Mouse (Mus musculus): ENCODE results near the gene Apbb2. TPM values are rescaled to one million over a fixed set of nuclear protein-coding genes. Genes with fewer than 3 reads are reported as not detected.

Apbb2 gene
- polyA plus RNA-seq, 1 experiment from 2014 or later, result 39.3 TPM

- no peak for ATAC-seq (replicated peaks; ENCODE audit: low FRiP score, low TSS enrichment, low read depth)
- WGBS, result 60% methylated on average over 3 of the region's 3 CpGs
- H3K4me2 ChIP-seq (ENCODE audit: low read length), result no peak overlapping the region
Observed at GRCm38 (mm10) chr5:66353876-66354275, 264.7 kb downstream of the Apbb2 start.

GRCm38 (mm10) chr5:66351836-66352390 is 266.7 kb downstream of the Apbb2 start:
- ATAC-seq (replicated peaks; ENCODE audit: low FRiP score, low TSS enrichment, low read depth) (no peak), DNase-seq (ENCODE audit: low spot score) (no peak)
- H3K27me3 ChIP-seq (replicated peaks; ENCODE audit: control insufficient read depth, insufficient read depth, low read length), result no peaks in the 10 kb centered on the region
- 88% methylated on average over 7 of the region's 7 CpGs for WGBS
- H3K27ac ChIP-seq (ENCODE audit: low read depth), result no peak overlapping the region
- 0 out of 2 replicates have a peak, but pooled peaks cover 3% of the 10 kb centered on the region for H3K9me3 ChIP-seq (ENCODE audit: control insufficient read depth, low read length)
- H3K4me1 ChIP-seq (replicated peaks; ENCODE audit: control insufficient read depth, insufficient read depth, low read length), result no peaks in the 10 kb centered on the region; the same call in none of the 2 replicates
- H3K36me3 ChIP-seq (ENCODE audit: control insufficient read depth, insufficient read depth, low read length), result no peaks in the 10 kb centered on the region
- H3K9ac ChIP-seq (ENCODE audit: low read length), result no peak overlapping the region
- H3K4me3 ChIP-seq (ENCODE audit: low read depth, low read length), result no peak overlapping the region
- no peak overlapping the region for H3K4me2 ChIP-seq (ENCODE audit: low read length)

More at GRCm38 (mm10) chr5:66353876-66354275, 264.7 kb downstream of the Apbb2 start:
- DNase-seq (ENCODE audit: low spot score), result no peak
- H3K9me3 ChIP-seq (ENCODE audit: control insufficient read depth, low read length), result 0 out of 2 replicates have a peak, but pooled peaks cover 3% of the 10 kb centered on the region
- H3K4me1 ChIP-seq (replicated peaks; ENCODE audit: control insufficient read depth, insufficient read depth, low read length), result no peaks in the 10 kb centered on the region; the same call in 1 of the 2 replicates
- no peaks in the 10 kb centered on the region for H3K36me3 ChIP-seq (ENCODE audit: control insufficient read depth, insufficient read depth, low read length)
- H3K4me3 ChIP-seq (ENCODE audit: low read depth, low read length), result no peak overlapping the region
- no peaks in the 10 kb centered on the region for H3K27me3 ChIP-seq (replicated peaks; ENCODE audit: control insufficient read depth, insufficient read depth, low read length)
- no peak overlapping the region for H3K9ac ChIP-seq (ENCODE audit: low read length)
- no peak overlapping the region for H3K27ac ChIP-seq (ENCODE audit: low read depth)

DNA sequence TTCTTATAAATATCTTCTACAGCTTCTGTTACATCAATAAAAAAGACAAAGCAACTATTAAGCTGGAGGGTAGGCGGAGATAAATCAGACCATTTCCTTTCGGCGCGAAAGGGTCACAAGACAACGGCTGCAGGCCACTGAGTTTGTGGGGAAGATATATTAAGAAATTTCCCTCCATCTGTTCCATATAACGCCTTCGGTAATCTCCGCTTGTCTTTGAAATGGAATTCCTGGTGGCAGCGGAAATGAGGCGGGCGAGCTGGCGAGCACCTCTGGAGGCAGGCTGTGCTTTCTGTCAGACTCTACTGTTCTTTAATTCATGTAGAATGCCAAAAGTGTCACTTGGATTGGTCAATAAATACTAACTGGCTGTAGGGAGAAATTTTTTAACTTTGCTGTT is 267.5 kb downstream of the Apbb2 start:
- no peaks in the 10 kb centered on the region; the same call in none of the 2 replicates for H3K4me1 ChIP-seq (replicated peaks; ENCODE audit: control insufficient read depth, insufficient read depth, low read length)
- 0 out of 2 replicates have a peak, but pooled peaks cover 3% of the 10 kb centered on the region for H3K9me3 ChIP-seq (ENCODE audit: control insufficient read depth, low read length)
- H3K9ac ChIP-seq (ENCODE audit: low read length), result no peak overlapping the region
- DNase-seq (ENCODE audit: low spot score), result no peak
- no peak overlapping the region for H3K4me3 ChIP-seq (ENCODE audit: low read depth, low read length)
- H3K27ac ChIP-seq (ENCODE audit: low read depth), result no peak overlapping the region
- no peaks in the 10 kb centered on the region for H3K36me3 ChIP-seq (ENCODE audit: control insufficient read depth, insufficient read depth, low read length)
- H3K4me2 ChIP-seq (ENCODE audit: low read length), result no peak overlapping the region
- no peaks in the 10 kb centered on the region for H3K27me3 ChIP-seq (replicated peaks; ENCODE audit: control insufficient read depth, insufficient read depth, low read length)
- 59% methylated on average over 12 of the region's 12 CpGs for WGBS
- no peak for ATAC-seq (replicated peaks; ENCODE audit: low FRiP score, low TSS enrichment, low read depth)

- no peaks in the 10 kb centered on the region for H3K36me3 ChIP-seq (ENCODE audit: control insufficient read depth, insufficient read depth, low read length)
- no peak overlapping the region for H3K27ac ChIP-seq (ENCODE audit: low read depth)
- H3K9ac ChIP-seq (ENCODE audit: low read length), result no peak overlapping the region
- 0 out of 2 replicates have a peak, but pooled peaks cover 1% of the 10 kb centered on the region for H3K9me3 ChIP-seq (ENCODE audit: control insufficient read depth, low read length)
- no peak overlapping the region for H3K4me2 ChIP-seq (ENCODE audit: low read length)
- no peak overlapping the region for H3K4me3 ChIP-seq (ENCODE audit: low read depth, low read length)
- DNase-seq (ENCODE audit: low spot score), result no peak
- ATAC-seq (replicated peaks; ENCODE audit: low FRiP score, low TSS enrichment, low read depth), result no peak
- H3K27me3 ChIP-seq (replicated peaks; ENCODE audit: control insufficient read depth, insufficient read depth, low read length), result no peaks in the 10 kb centered on the region
- H3K4me1 ChIP-seq (replicated peaks; ENCODE audit: control insufficient read depth, insufficient read depth, low read length), result no peaks in the 10 kb centered on the region; the same call in none of the 2 replicates
- WGBS, result 68% methylated on average over 6 of the region's 6 CpGs
Observed at GRCm38 (mm10) chr5:66350611-66351010, 268.0 kb downstream of the Apbb2 start.

DNA sequence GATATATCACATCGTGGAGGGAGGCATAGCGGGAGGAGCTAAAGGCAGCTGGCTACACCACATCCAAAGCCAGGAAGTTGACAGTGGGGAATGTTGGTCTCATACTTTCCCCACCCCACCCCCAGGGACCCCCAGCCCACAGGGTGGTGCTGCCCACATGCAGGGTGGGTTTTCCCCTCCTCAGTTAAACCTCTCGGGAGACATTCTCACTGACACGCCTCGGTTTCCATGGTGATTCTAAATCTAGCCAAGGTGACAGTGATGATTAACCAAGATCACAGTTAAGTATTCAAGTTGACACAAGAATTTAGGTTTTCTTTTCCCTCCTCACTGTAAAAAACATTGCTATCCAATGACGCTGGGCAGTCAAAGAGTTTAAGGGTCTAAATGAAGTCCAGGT is 270.2 kb downstream of the Apbb2 start:
- Histone ChIP-seq H3K36me3 (ENCODE audit: control insufficient read depth, insufficient read depth, low read length) (no peaks in the 10 kb centered on the region), H3K4me3 (ENCODE audit: low read depth, low read length) (no peak overlapping the region), H3K9me3 (ENCODE audit: control insufficient read depth, low read length) (no peaks in the 10 kb centered on the region), H3K27ac (ENCODE audit: low read depth) (no peak overlapping the region), H3K9ac (ENCODE audit: low read length) (no peak overlapping the region), H3K4me1 (replicated peaks; ENCODE audit: control insufficient read depth, insufficient read depth, low read length) (peaks cover 6% of the 10 kb centered on the region), H3K27me3 (replicated peaks; ENCODE audit: control insufficient read depth, insufficient read depth, low read length) (no peaks in the 10 kb centered on the region), H3K4me2 (ENCODE audit: low read length) (no peak overlapping the region)
- no peak for ATAC-seq (replicated peaks; ENCODE audit: low FRiP score, low TSS enrichment, low read depth)
- no peak for DNase-seq (ENCODE audit: low spot score)
- WGBS, result 78% methylated on average over 6 of the region's 6 CpGs

DNA sequence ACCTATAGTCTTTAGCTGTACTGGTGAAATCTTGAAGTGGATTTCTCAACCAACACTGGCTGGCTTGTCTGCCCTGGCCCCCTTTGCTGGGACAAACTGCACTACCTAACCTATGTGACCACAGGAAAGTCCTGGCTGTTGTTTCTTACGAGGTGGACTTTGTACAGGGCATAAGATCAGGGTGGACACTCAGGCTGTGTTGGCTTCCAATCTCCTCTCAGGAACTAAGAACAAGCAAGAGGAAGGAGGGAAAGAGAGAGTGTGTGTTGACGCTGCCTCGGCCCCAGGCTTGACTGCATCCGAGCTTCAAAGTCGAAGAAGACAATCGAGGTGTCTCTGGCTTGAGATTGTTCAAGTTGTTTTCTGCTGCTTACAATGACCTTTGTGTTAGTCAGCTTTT is 271.8 kb downstream of the Apbb2 start:
- 87% methylated on average over 6 of the region's 6 CpGs for WGBS

GRCm38 (mm10) chr5:66345140-66345539 is 273.4 kb downstream of the Apbb2 start:
- Histone ChIP-seq H3K27ac (ENCODE audit: low read depth) (no peak overlapping the region), H3K9ac (ENCODE audit: low read length) (no peak overlapping the region), H3K9me3 (ENCODE audit: control insufficient read depth, low read length) (no peaks in the 10 kb centered on the region), H3K36me3 (ENCODE audit: control insufficient read depth, insufficient read depth, low read length) (no peaks in the 10 kb centered on the region), H3K4me2 (ENCODE audit: low read length) (no peak overlapping the region), H3K27me3 (replicated peaks; ENCODE audit: control insufficient read depth, insufficient read depth, low read length) (no peaks in the 10 kb centered on the region), H3K4me1 (replicated peaks; ENCODE audit: control insufficient read depth, insufficient read depth, low read length) (peaks cover 6% of the 10 kb centered on the region), H3K4me3 (ENCODE audit: low read depth, low read length) (no peak overlapping the region)
- DNase-seq (ENCODE audit: low spot score) (no peak), ATAC-seq (replicated peaks; ENCODE audit: low FRiP score, low TSS enrichment, low read depth) (no peak)
- WGBS, result 41% methylated on average over 3 of the region's 3 CpGs

More for the DNA sequence above, 271.8 kb downstream of the Apbb2 start:
- Histone ChIP-seq H3K27me3 (replicated peaks; ENCODE audit: control insufficient read depth, insufficient read depth, low read length) (no peaks in the 10 kb centered on the region), H3K4me2 (ENCODE audit: low read length) (no peak overlapping the region), H3K27ac (ENCODE audit: low read depth) (no peak overlapping the region), H3K9ac (ENCODE audit: low read length) (no peak overlapping the region), H3K9me3 (ENCODE audit: control insufficient read depth, low read length) (no peaks in the 10 kb centered on the region), H3K36me3 (ENCODE audit: control insufficient read depth, insufficient read depth, low read length) (no peaks in the 10 kb centered on the region), H3K4me3 (ENCODE audit: low read depth, low read length) (no peak overlapping the region), H3K4me1 (replicated peaks; ENCODE audit: control insufficient read depth, insufficient read depth, low read length) (peaks cover 6% of the 10 kb centered on the region)
- ATAC-seq (replicated peaks; ENCODE audit: low FRiP score, low TSS enrichment, low read depth), result no peak
- DNase-seq (ENCODE audit: low spot score), result no peak

GRCm38 (mm10) chr5:66344182-66344581 is 274.4 kb downstream of the Apbb2 start:
- H3K4me2 ChIP-seq (ENCODE audit: low read length), result no peak overlapping the region
- no peaks in the 10 kb centered on the region for H3K9me3 ChIP-seq (ENCODE audit: control insufficient read depth, low read length)
- no peak for DNase-seq (ENCODE audit: low spot score)
- H3K4me1 ChIP-seq (replicated peaks; ENCODE audit: control insufficient read depth, insufficient read depth, low read length), result peaks cover 6% of the 10 kb centered on the region
- no peak for ATAC-seq (replicated peaks; ENCODE audit: low FRiP score, low TSS enrichment, low read depth)
- H3K27ac ChIP-seq (ENCODE audit: low read depth), result no peak overlapping the region
- H3K36me3 ChIP-seq (ENCODE audit: control insufficient read depth, insufficient read depth, low read length), result no peaks in the 10 kb centered on the region
- no peaks in the 10 kb centered on the region for H3K27me3 ChIP-seq (replicated peaks; ENCODE audit: control insufficient read depth, insufficient read depth, low read length)
- WGBS, result 86% methylated on average over 2 of the region's 2 CpGs
- H3K4me3 ChIP-seq (ENCODE audit: low read depth, low read length), result no peak overlapping the region
- no peak overlapping the region for H3K9ac ChIP-seq (ENCODE audit: low read length)

- Histone ChIP-seq H3K4me1 (replicated peaks; ENCODE audit: control insufficient read depth, insufficient read depth, low read length) (peaks cover 7% of the 10 kb centered on the region), H3K9ac (ENCODE audit: low read length) (no peak overlapping the region), H3K27me3 (replicated peaks; ENCODE audit: control insufficient read depth, insufficient read depth, low read length) (no peaks in the 10 kb centered on the region), H3K9me3 (ENCODE audit: control insufficient read depth, low read length) (no peaks in the 10 kb centered on the region), H3K4me3 (ENCODE audit: low read depth, low read length) (no peak overlapping the region), H3K36me3 (ENCODE audit: control insufficient read depth, insufficient read depth, low read length) (no peaks in the 10 kb centered on the region), H3K27ac (ENCODE audit: low read depth) (no peak overlapping the region), H3K4me2 (ENCODE audit: low read length) (no peak overlapping the region)
- WGBS, result 73% methylated on average over 9 of the region's 9 CpGs
- no peak for DNase-seq (ENCODE audit: low spot score)
- no peak for ATAC-seq (replicated peaks; ENCODE audit: low FRiP score, low TSS enrichment, low read depth)
Observed at GRCm38 (mm10) chr5:66342285-66342684, 276.3 kb downstream of the Apbb2 start.
